Mouse (Mus musculus): ENCODE results near the gene Bcar3.

The Bcar3 gene

GRCm38 (mm10) chr3:122512725-122513375 lies 218.9 kb downstream of the Bcar3 start:
- no peak for DNase-seq (ENCODE audit: low spot score)

DNA sequence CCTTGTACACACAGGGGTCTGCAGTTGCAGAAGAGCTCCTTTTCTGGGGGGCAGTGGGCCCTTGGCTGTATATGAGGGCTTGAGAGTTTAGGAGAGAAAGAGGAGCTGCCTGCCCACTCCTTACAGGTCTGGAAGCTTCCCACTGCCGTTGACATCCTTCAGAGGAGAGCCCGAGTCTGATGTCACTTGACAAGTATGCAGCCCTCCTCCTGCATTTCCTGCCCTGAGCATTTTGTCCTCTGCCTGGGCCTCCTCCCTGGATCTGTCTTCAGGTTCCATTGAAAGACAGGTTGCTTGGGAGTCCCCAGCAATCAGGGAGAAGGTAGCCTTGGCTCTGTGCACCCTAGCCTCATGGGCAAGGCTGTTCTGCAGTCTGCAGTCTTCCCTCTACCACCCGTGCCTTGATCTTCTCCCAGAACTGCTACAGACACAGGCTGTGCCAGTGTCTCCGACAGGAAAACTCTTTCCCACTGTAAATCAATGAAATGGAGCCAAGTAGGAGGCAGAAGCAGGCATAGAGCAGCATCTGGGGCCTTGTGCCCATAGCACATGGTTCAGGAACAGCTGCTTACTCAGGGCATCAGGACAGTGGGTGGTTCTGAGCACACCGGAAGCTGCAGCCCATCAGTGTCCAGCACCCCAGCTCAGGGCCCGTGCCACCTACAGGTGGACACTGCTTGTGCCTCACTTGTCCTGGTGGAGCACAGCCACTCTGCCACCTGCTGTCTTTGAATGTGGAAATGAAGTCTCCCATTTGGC lies 221.8 kb downstream of the Bcar3 start:
- DNase-seq (ENCODE audit: low spot score): no peak

DNA sequence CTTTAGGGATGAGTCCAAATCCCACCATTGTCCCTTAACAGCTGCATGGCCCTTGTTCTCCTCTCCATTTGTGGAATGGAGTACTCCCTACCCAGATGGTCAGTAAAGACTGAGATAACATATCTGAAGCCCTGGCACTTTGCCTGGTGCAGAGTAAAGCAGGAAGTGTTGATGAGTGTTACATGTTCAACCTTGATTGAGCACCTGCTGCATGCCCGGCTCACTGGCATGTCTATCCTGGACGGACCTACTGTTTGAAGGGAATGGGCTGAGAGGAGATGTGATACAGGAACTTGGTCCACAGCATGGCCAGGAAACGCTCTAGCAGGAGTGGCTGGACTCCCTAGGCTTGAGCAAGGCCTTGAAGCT lies 222.4 kb downstream of the Bcar3 start:
- no peak for DNase-seq (ENCODE audit: low spot score)

GRCm38 (mm10) chr3:122517726-122518125 lies 223.8 kb downstream of the Bcar3 start:
- DNase-seq (ENCODE audit: low spot score): no peak

- DNase-seq (ENCODE audit: low spot score): no peak
These were observed 224.3 kb downstream of the Bcar3 start for GRCm38 (mm10) chr3:122518231-122518736.

DNA sequence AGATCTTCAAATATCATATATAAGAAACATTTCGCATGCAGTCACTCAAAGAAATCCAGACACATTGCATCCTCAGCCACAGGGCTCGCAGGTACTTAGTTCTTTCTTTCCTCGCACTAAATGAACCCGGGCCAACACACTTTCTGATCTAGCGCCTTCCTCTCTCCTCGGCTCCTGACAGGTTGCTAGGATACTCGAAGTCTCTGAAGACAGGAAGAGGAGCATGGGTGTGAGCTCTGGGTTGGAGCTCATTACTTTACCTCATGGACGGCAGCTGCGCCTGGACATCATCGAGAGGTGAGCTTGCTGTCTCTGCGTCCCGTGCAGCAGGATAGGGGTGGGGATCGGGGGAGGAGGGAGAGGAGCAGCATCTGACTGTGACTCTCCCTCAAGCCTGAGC lies 225.1 kb downstream of the Bcar3 start:
- DNase-seq (ENCODE audit: low spot score): no peak

- no peak for DNase-seq (ENCODE audit: low spot score)
These were observed 226.4 kb downstream of the Bcar3 start for GRCm38 (mm10) chr3:122520365-122520764.

DNA sequence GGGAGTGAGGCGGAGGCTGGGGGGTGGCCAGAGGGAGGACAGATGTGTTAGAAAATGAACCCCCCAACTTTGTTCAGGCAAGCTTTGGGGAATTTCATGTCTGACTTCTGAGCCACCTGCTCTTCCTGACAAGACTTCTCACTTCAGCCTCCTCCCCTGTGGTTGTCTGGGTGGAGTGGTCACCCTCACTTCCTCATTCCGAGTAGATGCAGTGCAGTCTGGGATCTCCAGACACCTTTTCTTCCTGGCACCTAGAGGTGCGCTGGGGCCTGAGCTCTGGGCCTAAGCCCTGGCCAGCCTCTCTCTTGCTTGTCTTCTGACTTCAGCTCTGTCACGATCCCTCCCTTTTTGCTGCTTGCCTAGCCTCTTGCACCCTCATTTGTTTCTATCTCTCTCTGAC lies 226.9 kb downstream of the Bcar3 start:
- no peak for DNase-seq (ENCODE audit: low spot score)

DNA sequence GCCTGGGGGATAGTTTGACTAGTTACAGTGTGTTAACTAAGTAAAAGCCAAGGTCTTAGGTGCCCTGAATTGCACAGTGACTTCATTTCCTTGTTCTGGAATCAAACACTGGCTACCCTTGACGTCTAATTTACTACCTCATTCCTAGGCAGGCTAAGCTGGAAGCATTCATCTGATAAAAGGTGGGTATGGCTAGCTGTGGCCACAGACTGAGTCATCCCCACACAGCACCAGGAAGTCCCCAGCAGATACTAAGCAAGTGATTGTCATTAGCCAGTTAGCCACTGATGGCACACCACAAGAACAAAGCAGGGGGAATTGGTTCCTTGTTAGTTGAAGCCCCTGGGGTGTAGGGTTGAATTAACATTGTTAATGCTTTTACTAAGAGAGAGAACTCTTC lies 227.4 kb downstream of the Bcar3 start:
- DNase-seq (ENCODE audit: low spot score): no peak

GRCm38 (mm10) chr3:122528477-122528876 lies 234.5 kb downstream of the Bcar3 start:
- DNase-seq (ENCODE audit: low spot score): no peak

GRCm38 (mm10) chr3:122535938-122536703 lies 242.2 kb downstream of the Bcar3 start:
- no peak for DNase-seq (ENCODE audit: low spot score)

DNA sequence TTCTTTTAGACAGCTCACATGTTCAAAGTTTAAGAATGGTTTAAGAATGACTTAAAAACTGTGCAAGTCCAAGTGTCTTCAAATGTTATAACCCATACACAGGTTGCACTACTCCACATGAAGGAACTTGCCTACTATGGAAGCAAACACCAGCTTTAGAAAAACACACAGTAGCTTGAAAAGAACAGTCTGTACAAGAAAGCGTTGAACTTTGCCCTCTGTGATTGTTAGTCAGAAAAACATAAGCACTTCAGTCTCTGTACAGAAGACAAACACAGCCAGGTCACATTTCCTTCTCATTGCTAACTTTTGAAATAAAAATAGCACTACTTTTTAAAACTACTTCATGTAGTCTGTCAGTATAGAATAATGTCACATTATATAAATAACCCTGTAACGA lies 244.9 kb downstream of the Bcar3 start:
- DNase-seq (ENCODE audit: low spot score): no peak

DNA sequence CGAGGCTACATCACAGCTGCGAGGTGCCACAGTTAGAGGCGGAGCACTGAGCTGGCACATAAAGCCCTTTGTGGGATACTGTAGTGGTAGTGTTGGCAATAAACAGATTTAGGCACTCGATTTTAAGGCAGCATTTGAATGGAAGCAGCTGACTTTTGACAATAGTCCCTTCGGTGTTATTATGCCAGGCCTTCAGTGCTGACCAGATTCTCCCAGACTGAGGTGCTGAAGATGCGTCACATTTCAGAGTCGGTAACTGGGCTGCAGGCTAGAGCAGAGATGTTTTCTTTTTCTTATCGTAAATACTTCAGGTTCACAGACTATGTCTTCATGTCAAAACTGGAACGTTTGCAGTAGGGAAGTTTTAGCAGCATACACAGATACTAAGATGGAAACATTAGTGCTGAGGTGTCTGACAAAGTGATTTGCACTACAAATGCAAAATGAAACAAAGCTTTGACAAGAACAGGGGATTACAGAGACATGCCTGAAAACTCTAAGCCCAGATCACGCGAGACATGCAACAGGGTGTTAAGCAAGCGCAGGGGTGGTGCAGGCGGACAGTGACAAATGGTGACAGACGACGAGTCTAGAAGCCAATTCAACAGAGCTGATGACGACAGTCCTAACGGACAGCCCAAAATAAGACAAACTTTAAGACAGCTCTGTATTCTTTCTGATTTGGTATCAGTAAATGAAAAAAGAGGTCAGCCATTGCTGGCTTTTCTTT lies 246.2 kb downstream of the Bcar3 start:
- no peak for DNase-seq (ENCODE audit: low spot score)

- no peak for DNase-seq (ENCODE audit: low spot score)
These were observed 247.0 kb downstream of the Bcar3 start for GRCm38 (mm10) chr3:122540918-122541317.

DNA sequence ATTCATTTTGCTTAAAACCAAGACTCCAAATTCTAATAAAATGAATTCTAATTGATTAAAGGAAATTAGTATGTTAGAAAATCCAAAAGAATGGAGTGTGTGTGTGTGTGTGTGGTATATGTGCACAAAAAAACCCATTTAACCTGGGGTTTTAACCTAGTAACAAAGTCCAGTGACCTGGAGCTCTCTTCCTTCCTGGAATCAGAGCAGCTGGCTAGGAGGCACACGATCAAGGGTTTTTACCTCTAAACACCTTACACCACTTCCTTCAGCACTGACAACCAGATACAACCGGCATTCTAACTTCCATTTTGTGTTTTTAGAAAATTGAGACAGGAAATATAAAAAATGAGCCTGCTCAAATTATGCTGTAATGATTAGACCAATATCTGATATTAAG lies 251.4 kb downstream of the Bcar3 start:
- no peak for DNase-seq (ENCODE audit: low spot score)

DNA sequence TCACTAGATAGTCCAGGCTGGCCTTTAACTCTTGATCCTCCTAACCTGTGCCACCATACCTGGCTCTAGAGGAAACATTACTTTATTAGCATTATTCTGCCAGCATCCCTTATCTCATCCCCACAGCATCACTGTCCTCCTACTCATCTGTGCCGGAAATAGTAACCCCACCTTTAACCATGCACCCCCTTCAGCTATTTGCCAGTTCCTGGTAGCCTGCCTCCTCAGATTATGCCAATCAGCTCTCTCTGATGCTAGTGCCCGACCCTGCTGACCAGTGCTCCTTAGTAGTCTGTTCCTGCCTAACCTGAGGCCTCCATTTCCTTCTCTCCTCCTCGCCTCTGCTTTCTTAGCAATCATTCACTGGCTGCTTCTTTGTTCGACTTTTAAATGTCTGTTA lies 253.5 kb downstream of the Bcar3 start:
- no peak for DNase-seq (ENCODE audit: low spot score)

- DNase-seq (ENCODE audit: low spot score): no peak
These were observed 257.2 kb downstream of the Bcar3 start for GRCm38 (mm10) chr3:122551174-122551573.

GRCm38 (mm10) chr3:122557766-122558165 lies 263.8 kb downstream of the Bcar3 start:
- no peak for DNase-seq (ENCODE audit: low spot score)

DNA sequence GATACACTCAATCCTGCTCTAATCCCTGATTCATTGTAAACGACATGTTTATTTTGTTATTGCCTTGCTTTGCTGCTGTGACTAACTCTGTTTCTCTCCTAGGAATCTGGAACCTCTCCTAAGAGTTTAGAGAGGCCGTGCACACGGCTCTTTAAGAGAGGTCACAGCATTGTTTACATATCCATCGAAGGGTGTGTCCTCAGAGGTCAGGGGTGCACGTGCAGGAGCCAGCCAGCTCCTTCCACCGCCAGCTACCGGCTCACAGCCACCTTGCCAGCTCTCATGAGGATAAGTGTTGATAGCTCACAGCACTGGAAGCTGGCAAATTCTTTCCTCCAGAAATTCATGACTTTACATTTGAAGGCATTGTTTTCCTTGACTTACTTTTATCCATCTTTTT lies 271.3 kb downstream of the Bcar3 start:
- DNase-seq (ENCODE audit: low spot score): no peak

DNA sequence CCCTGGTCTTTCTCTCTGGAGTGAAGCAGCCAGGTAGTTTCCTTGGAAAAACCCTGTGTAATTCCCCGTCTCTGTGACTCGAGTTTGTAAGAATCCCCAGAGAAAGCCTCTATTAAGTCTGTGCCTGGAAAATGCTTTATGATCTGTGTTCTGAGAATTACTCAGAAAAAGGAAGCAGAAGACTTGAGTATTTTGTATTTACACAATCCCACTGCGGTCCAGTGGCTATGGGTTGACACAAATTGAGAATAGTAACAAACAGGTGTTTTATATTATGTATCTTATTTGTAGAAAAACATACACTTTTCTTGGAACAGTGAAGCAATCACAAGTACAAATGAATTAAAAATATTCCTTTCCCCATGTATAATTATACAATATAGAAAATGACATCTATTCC lies 272.2 kb downstream of the Bcar3 start:
- DNase-seq (ENCODE audit: low spot score): no peak

GRCm38 (mm10) chr3:122566549-122566948 lies 272.6 kb downstream of the Bcar3 start:
- DNase-seq (ENCODE audit: low spot score): no peak

Measured in spleen, adult 12 weeks (tissue).